ENCODE assay signal across 8 mouse cellular contexts in genomic region chr5:64336767-64337408, GRCm38 (mm10).
DNase-seq lines count a peak whose midpoint lies in the region; ATAC-seq and TF ChIP-seq lines count a peak whose summit lies in the region.

No protein-coding gene starts in this region.

- peak overlapping the region; percentile 38 for H3K27ac ChIP-seq in forebrain, embryonic 12.5 days
- peak overlapping the region; percentile 68 for H3K27ac ChIP-seq in heart, embryonic 15.5 days
- H3K27ac ChIP-seq in midbrain, postnatal 0 days (ENCODE audit: low read depth, low read length), result peak overlapping the region; percentile 68

- H3K9ac ChIP-seq in forebrain, embryonic 12.5 days, result no peak overlapping the region
- no peak overlapping the region for H3K9ac ChIP-seq in heart, embryonic 15.5 days
- H3K9ac ChIP-seq in midbrain, postnatal 0 days (replicated peaks; ENCODE audit: low read length, poor library complexity, severe bottlenecking), result 0 out of 2 replicates have a peak overlapping the region, but pooled peaks have one; percentile 25

- no peaks in the 10 kb centered on the region for H3K9me3 ChIP-seq in forebrain, embryonic 12.5 days
- no peaks in the 10 kb centered on the region for H3K9me3 ChIP-seq in heart, embryonic 15.5 days (replicated peaks)
- no peaks in the 10 kb centered on the region for H3K9me3 ChIP-seq in midbrain, postnatal 0 days (ENCODE audit: low read length)

- H3K4me3 ChIP-seq in forebrain, embryonic 12.5 days (replicated peaks), result no peak overlapping the region
- no peak overlapping the region for H3K4me3 ChIP-seq in heart, embryonic 15.5 days
- H3K4me3 ChIP-seq in midbrain, postnatal 0 days (ENCODE audit: low read depth, low read length), result no peak overlapping the region

- H3K4me1 ChIP-seq in forebrain, embryonic 12.5 days, result peaks cover 10% of the 10 kb centered on the region
- H3K4me1 ChIP-seq in heart, embryonic 15.5 days (replicated peaks), result peaks cover 26% of the 10 kb centered on the region
- no peaks in the 10 kb centered on the region for H3K4me1 ChIP-seq in midbrain, postnatal 0 days (ENCODE audit: insufficient read depth, low read length)

- WGBS in forebrain, embryonic 12.5 days, result 25% methylated on average over 7 of the region's 7 CpGs
- 19% methylated on average over 7 of the region's 7 CpGs for WGBS in heart, embryonic 15.5 days
- 10% methylated on average over 7 of the region's 7 CpGs for WGBS in midbrain, postnatal 0 days

- DNase-seq in adrenal gland, postnatal 10 days, result peak; percentile 51
- no peak for DNase-seq in adrenal gland, adult 8-10 months
- peak; percentile 86 for DNase-seq in kidney, postnatal 10 days
- DNase-seq in liver, result peak; percentile 51
- peak; percentile 89 for DNase-seq in midbrain, postnatal 0 days (ENCODE audit: low spot score)
- peak; percentile 31 for DNase-seq in testis, postnatal 14 days (ENCODE audit: low spot score)

- peak; percentile 52 for TF ChIP-seq CTCF in midbrain, postnatal 0 days (IDR thresholded peaks at IDR 0.05)

- peaks cover 20% of the 10 kb centered on the region for H3K36me3 ChIP-seq in forebrain, embryonic 12.5 days (replicated peaks)
- H3K36me3 ChIP-seq in heart, embryonic 15.5 days, result peaks cover 10% of the 10 kb centered on the region; the same call in 1 of the 2 replicates
- no peaks in the 10 kb centered on the region for H3K36me3 ChIP-seq in midbrain, postnatal 0 days (ENCODE audit: insufficient read depth, low read length)

- ATAC-seq in forebrain, embryonic 12.5 days (ENCODE audit: low FRiP score), result peak; percentile 65
- ATAC-seq in heart, embryonic 15.5 days (replicated peaks; ENCODE audit: insufficient number of reproducible peaks, insufficient read depth, low FRiP score, low read depth), result peak; percentile 84
- peak; percentile 87 for ATAC-seq in midbrain, postnatal 0 days (ENCODE audit: low FRiP score)

- H3K27me3 ChIP-seq in forebrain, embryonic 12.5 days, result no peaks in the 10 kb centered on the region
- H3K27me3 ChIP-seq in heart, embryonic 15.5 days, result no peaks in the 10 kb centered on the region
- H3K27me3 ChIP-seq in midbrain, postnatal 0 days (ENCODE audit: insufficient read depth, low read length), result no peaks in the 10 kb centered on the region

- H3K4me2 ChIP-seq in forebrain, embryonic 12.5 days, result no peak overlapping the region
- 0 out of 2 replicates have a peak overlapping the region, but pooled peaks have one; percentile 12 for H3K4me2 ChIP-seq in heart, embryonic 15.5 days
- no peak overlapping the region for H3K4me2 ChIP-seq in midbrain, postnatal 0 days (ENCODE audit: low read depth, low read length, poor library complexity, severe bottlenecking)
